Mouse (Mus musculus) bone marrow, adult 2 months (tissue): Measurements from ENCODE around the gene Me1.

Source experiments
- CTCF ChIP-seq: fragments of 200-500 bp; IDR thresholded peaks from 2 replicates; pipeline ENCODE4 v1.5.1; 2011; ENCODE audit warnings: low read length, control low read depth; ENCODE audit not compliant: control insufficient read depth, insufficient read depth
- POLR2A ChIP-seq: fragments of 200-500 bp; IDR thresholded peaks from 2 replicates; pipeline ENCODE4 v1.6.1; 2011; ENCODE audit warnings: low read depth, mild to moderate bottlenecking, control low read depth, low read length, borderline replicate concordance; ENCODE audit not compliant: control insufficient read depth

DNA sequence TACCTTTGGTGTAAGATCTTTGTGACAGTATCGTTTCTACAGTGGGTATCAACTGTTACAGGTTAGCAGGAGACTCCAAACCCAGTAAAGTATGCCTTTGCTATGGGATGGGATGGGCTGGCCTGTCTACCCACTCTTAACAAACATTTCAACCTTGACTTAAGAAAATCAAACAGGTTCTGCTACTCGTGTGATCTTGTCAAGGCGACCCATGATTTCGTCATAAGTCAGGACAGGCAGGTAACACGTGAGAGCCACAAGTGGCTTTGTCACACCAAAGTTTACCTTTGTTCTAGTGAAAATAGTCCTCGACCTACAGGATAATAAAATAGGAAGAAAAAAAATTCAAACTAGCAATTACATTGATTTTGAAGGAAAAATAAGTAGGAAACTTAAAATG, 1.8 kb downstream of the Me1 start:
- TF ChIP-seq CTCF: no peak
- TF ChIP-seq POLR2A: no peak
